Mouse (Mus musculus): ENCODE results near the gene Tmco1. TPM values are rescaled to one million over a fixed set of nuclear protein-coding genes. Genes with fewer than 3 reads are reported as not detected.
A peak's percentile ranks its signal among the peaks of the same experiment; 100 is the strongest.
"Not testable (repeated sequence)": the region's sequence is repeated elsewhere in the genome, so short reads cannot be mapped to it uniquely, and the experiment has no call there.

The Tmco1 gene
- polyA plus RNA-seq, 1 experiment: 59.8 TPM

GRCm38 (mm10) chr1:167342831-167343230, 34.7 kb downstream of the Tmco1 start:
- Histone ChIP-seq H3K27me3 (ENCODE audit: control insufficient read depth, insufficient read depth, insufficient read length) (no peaks in the 10 kb centered on the region), H3K79me2 (ENCODE audit: control insufficient read depth, insufficient read depth) (no peaks in the 10 kb centered on the region), H3ac (ENCODE audit: control insufficient read depth, insufficient read length, low read depth) (no peak overlapping the region), H3K4me3 (ENCODE audit: insufficient read depth, poor library complexity, severe bottlenecking) (no peak overlapping the region), H3K36me3 (ENCODE audit: control insufficient read depth, insufficient read depth) (no peaks in the 10 kb centered on the region), H3K79me3 (ENCODE audit: low read depth) (no peaks in the 10 kb centered on the region)
- TF ChIP-seq CEBPB (IDR thresholded peaks at IDR 0.05; ENCODE audit: low read depth) (no peak), USF1 (IDR thresholded peaks at IDR 0.05; ENCODE audit: low read depth) (no peak), FOSL1 (IDR thresholded peaks at IDR 0.05; ENCODE audit: insufficient read depth, low read length, poor library complexity, severe bottlenecking) (no peak), MYOD1 (IDR thresholded peaks at IDR 0.05; ENCODE audit: control insufficient read depth, insufficient read length, low read depth) (no peak), CTCF (IDR thresholded peaks at IDR 0.05; ENCODE audit: control insufficient read depth, insufficient read depth, insufficient read length) (no peak), MYOG (IDR thresholded peaks at IDR 0.05; ENCODE audit: control insufficient read depth, extremely low read depth, insufficient read length) (no peak), MAX (IDR thresholded peaks at IDR 0.05) (no peak)

DNA sequence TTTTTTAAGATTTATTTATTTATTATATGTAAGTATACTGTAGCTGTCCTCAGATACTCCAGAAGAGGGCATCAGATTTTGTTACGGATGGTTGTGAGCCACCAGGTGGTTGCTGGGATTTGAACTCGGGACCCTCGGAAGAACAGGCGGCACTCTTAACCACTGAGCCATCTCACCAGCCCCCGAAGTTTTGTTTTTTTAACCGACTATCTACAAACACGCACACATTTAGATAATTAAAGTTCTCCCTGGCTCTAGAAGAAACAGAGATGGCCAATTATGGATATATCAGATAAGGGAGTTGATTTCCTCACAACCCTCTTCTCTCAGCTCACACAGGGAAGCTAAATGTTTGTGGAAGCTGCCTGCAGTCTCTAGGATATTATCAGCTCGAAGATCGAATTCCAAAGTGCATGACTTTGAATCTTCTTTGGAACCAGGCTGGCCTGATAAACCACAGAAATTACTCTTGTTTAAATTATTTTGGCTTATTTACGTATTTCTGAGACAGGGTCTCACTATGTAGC, 37.9 kb downstream of the Tmco1 start:
- not testable (repeated sequence) for H3K4me3 ChIP-seq (ENCODE audit: insufficient read depth, poor library complexity, severe bottlenecking); H3K36me3 ChIP-seq (ENCODE audit: control insufficient read depth, insufficient read depth); H3ac ChIP-seq (ENCODE audit: control insufficient read depth, insufficient read length, low read depth); H3K79me3 ChIP-seq (ENCODE audit: low read depth); H3K79me2 ChIP-seq (ENCODE audit: control insufficient read depth, insufficient read depth); H3K27me3 ChIP-seq (ENCODE audit: control insufficient read depth, insufficient read depth, insufficient read length)

- not testable (repeated sequence) for H3K36me3 ChIP-seq (ENCODE audit: control insufficient read depth, insufficient read depth); H3K79me2 ChIP-seq (ENCODE audit: control insufficient read depth, insufficient read depth); H3ac ChIP-seq (ENCODE audit: control insufficient read depth, insufficient read length, low read depth); H3K79me3 ChIP-seq (ENCODE audit: low read depth); H3K27me3 ChIP-seq (ENCODE audit: control insufficient read depth, insufficient read depth, insufficient read length)
- peak overlapping the region; percentile 55 for H3K4me3 ChIP-seq (ENCODE audit: insufficient read depth, poor library complexity, severe bottlenecking)
Measured at GRCm38 (mm10) chr1:167349206-167349605, 41.0 kb downstream of the Tmco1 start.

DNA sequence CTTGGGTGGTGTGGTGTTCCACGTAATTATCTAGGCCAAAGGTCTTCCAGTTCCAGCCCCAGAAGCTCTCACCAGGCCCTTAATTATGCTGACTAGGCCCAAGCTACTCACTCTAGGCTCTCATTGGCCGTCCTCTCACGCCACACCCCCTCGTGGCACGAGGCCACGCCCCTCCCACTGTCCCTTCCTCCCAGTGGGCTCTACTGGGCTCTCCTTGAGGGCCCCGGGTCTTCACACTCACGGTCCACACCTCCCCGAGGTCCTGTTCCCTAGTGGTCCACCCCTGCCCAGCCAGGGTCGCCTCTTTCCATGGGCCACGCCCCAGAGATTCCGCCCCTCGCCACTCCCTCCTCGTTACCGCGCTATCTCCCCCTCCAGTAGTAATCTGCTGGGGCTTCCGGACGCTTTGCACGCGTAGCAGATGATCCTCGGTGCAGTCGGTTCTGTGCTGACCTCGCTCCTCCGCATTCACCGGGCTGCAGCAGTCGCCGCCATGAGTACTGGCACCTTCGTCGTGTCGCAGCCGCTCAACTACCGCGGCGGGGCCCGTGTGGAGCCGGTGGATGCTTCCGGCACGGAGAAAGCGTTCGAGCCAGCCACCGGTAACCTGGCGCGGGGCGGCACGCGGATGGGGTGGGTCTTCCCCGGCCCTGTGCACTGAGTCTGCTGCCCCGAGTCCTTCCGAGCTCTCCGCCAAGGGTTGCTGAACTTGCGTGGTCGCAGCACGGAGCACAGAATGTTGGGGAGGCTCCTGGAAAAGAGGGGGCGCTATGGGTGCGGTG, 41.8 kb downstream of the Tmco1 start, which contains the start of gene Aldh9a1:
Gene Aldh9a1 (plus strand): TSS at position 177 of the 782 bp plus-strand sequence.
- Histone ChIP-seq H3ac (ENCODE audit: control insufficient read depth, insufficient read length, low read depth) (peak within 1 kb of the TSS; percentile 91), H3K79me2 (ENCODE audit: control insufficient read depth, insufficient read depth) (no peaks in the 10 kb centered on the region), H3K27me3 (ENCODE audit: control insufficient read depth, insufficient read depth, insufficient read length) (no peaks in the 10 kb centered on the region), H3K36me3 (ENCODE audit: control insufficient read depth, insufficient read depth) (peaks cover 16% of the 10 kb centered on the region), H3K79me3 (ENCODE audit: low read depth) (no peaks in the 10 kb centered on the region), H3K4me3 (ENCODE audit: insufficient read depth, poor library complexity, severe bottlenecking) (peak within 1 kb of the TSS; percentile 55)
- TF ChIP-seq USF1 (IDR thresholded peaks at IDR 0.05; ENCODE audit: low read depth) (no peak), MAX (IDR thresholded peaks at IDR 0.05) (no peak), CTCF (IDR thresholded peaks at IDR 0.05; ENCODE audit: control insufficient read depth, insufficient read depth, insufficient read length) (no peak), MYOD1 (IDR thresholded peaks at IDR 0.05; ENCODE audit: control insufficient read depth, insufficient read length, low read depth) (no peak), CEBPB (IDR thresholded peaks at IDR 0.05; ENCODE audit: low read depth) (no peak), FOSL1 (IDR thresholded peaks at IDR 0.05; ENCODE audit: insufficient read depth, low read length, poor library complexity, severe bottlenecking) (no peak), MYOG (IDR thresholded peaks at IDR 0.05; ENCODE audit: control insufficient read depth, extremely low read depth, insufficient read length) (no peak)

- peak overlapping the region; percentile 91 for H3ac ChIP-seq (ENCODE audit: control insufficient read depth, insufficient read length, low read depth)
- no peaks in the 10 kb centered on the region for H3K79me2 ChIP-seq (ENCODE audit: control insufficient read depth, insufficient read depth)
- peaks cover 23% of the 10 kb centered on the region for H3K36me3 ChIP-seq (ENCODE audit: control insufficient read depth, insufficient read depth)
- H3K27me3 ChIP-seq (ENCODE audit: control insufficient read depth, insufficient read depth, insufficient read length): no peaks in the 10 kb centered on the region
- H3K79me3 ChIP-seq (ENCODE audit: low read depth): no peaks in the 10 kb centered on the region
- TF ChIP-seq MYOG (IDR thresholded peaks at IDR 0.05; ENCODE audit: control insufficient read depth, extremely low read depth, insufficient read length): no peak
- TF ChIP-seq MYOD1 (IDR thresholded peaks at IDR 0.05; ENCODE audit: control insufficient read depth, insufficient read length, low read depth): no peak
- TF ChIP-seq CEBPB (IDR thresholded peaks at IDR 0.05; ENCODE audit: low read depth): no peak
- TF ChIP-seq MAX (IDR thresholded peaks at IDR 0.05): no peak
- TF ChIP-seq FOSL1 (IDR thresholded peaks at IDR 0.05; ENCODE audit: insufficient read depth, low read length, poor library complexity, severe bottlenecking): no peak
- TF ChIP-seq USF1 (IDR thresholded peaks at IDR 0.05; ENCODE audit: low read depth): no peak
- no peak for TF ChIP-seq CTCF (IDR thresholded peaks at IDR 0.05; ENCODE audit: control insufficient read depth, insufficient read depth, insufficient read length)
- peak overlapping the region; percentile 55 for H3K4me3 ChIP-seq (ENCODE audit: insufficient read depth, poor library complexity, severe bottlenecking)
Measured at GRCm38 (mm10) chr1:167350597-167351415, 42.6 kb downstream of the Tmco1 start.

- Histone ChIP-seq H3ac (ENCODE audit: control insufficient read depth, insufficient read length, low read depth) (no peak overlapping the region), H3K79me2 (ENCODE audit: control insufficient read depth, insufficient read depth) (no peaks in the 10 kb centered on the region), H3K36me3 (ENCODE audit: control insufficient read depth, insufficient read depth) (peaks cover 37% of the 10 kb centered on the region), H3K4me3 (ENCODE audit: insufficient read depth, poor library complexity, severe bottlenecking) (no peak overlapping the region), H3K27me3 (ENCODE audit: control insufficient read depth, insufficient read depth, insufficient read length) (no peaks in the 10 kb centered on the region), H3K79me3 (ENCODE audit: low read depth) (no peaks in the 10 kb centered on the region)
- TF ChIP-seq CTCF (IDR thresholded peaks at IDR 0.05; ENCODE audit: control insufficient read depth, insufficient read depth, insufficient read length) (no peak), USF1 (IDR thresholded peaks at IDR 0.05; ENCODE audit: low read depth) (no peak), MAX (IDR thresholded peaks at IDR 0.05) (no peak), FOSL1 (IDR thresholded peaks at IDR 0.05; ENCODE audit: insufficient read depth, low read length, poor library complexity, severe bottlenecking) (no peak)
Measured at GRCm38 (mm10) chr1:167352403-167352802, 44.2 kb downstream of the Tmco1 start.

Measured in C2C12 (cell line).